Mouse (Mus musculus): ENCODE measurements around the gene Jmjd8. TPM values are rescaled to one million over a fixed set of nuclear protein-coding genes. Genes with fewer than 3 reads are reported as not detected.
A peak's percentile ranks its signal among the peaks of the same experiment; 100 is the strongest.

The Jmjd8 gene
- total RNA-seq, 2 experiments from 2014 or later: 54.8 to 55.1 TPM

- peak; percentile 93 for DNase-seq
- intact Hi-C loops (cut with DNase I): no loop called here
These were observed 46.8 kb downstream of the Jmjd8 start for GRCm38 (mm10) chr17:25875171-25876136.

- DNase-seq: no peak
- intact Hi-C loops (cut with DNase I): no loop called here
These were observed 47.8 kb downstream of the Jmjd8 start for GRCm38 (mm10) chr17:25876347-25876915.

- intact Hi-C loops (cut with DNase I): no loop called here
- DNase-seq: no peak
These were observed 48.4 kb downstream of the Jmjd8 start for GRCm38 (mm10) chr17:25877025-25877424.

GRCm38 (mm10) chr17:25877741-25878610, 49.3 kb downstream of the Jmjd8 start:
- DNase-seq: no peak
- intact Hi-C loops (cut with DNase I): no loop called here

- DNase-seq: no peak
- intact Hi-C loops (cut with DNase I): no loop called here
These were observed 50.0 kb downstream of the Jmjd8 start for GRCm38 (mm10) chr17:25878611-25879180.

GRCm38 (mm10) chr17:25879261-25879660, 50.6 kb downstream of the Jmjd8 start:
- peak; percentile 51 for DNase-seq
- intact Hi-C loops (cut with DNase I): no loop called here

- intact Hi-C loops (cut with DNase I): no loop called here
- no peak for DNase-seq
These were observed 51.1 kb downstream of the Jmjd8 start for GRCm38 (mm10) chr17:25879750-25880149.

- no peak for DNase-seq
These were observed 51.7 kb downstream of the Jmjd8 start, which contains the start of gene Wfikkn1 for GRCm38 (mm10) chr17:25880196-25880910. Wfikkn1 (minus strand) TSS chr17:25880858.

GRCm38 (mm10) chr17:25880913-25881641, 52.4 kb downstream of the Jmjd8 start:
- intact Hi-C loops (cut with DNase I): no loop called here
- DNase-seq: no peak

More at GRCm38 (mm10) chr17:25880196-25880910, 51.7 kb downstream of the Jmjd8 start, which contains the start of gene Wfikkn1:
- intact Hi-C loops (cut with DNase I): no loop called here

Small RNA genes lying within 50 kb of the gene (microRNA-seq; reads per million reads assigned to microRNA genes)
- gene Mir3082 (2.1 reads per million), gene Mir6966 (2.4 reads per million)

Other genes with a start within 250 kb of the Jmjd8 start
- 10 to 100 TPM; 19.4 to 21.5 TPM for gene Lmf1, start 249.8 kb upstream of the Jmjd8 start, total RNA-seq (2021)
- gene Gng13, start 111.7 kb upstream of the Jmjd8 start, total RNA-seq (2021): 10 to 100 TPM in 1 of 2 experiments, 1 to 10 TPM in 1; 9.9 to 16.3 TPM
- gene Chtf18, start 101.4 kb upstream of the Jmjd8 start, total RNA-seq (2021): 1 to 10 TPM; 4.3 to 5.8 TPM
- gene Rpusd1, start 101.2 kb upstream of the Jmjd8 start, total RNA-seq (2021): 10 to 100 TPM; 21.1 to 25.4 TPM
- gene Mslnl, start 92.8 kb upstream of the Jmjd8 start, total RNA-seq (2021): not detected
- gene Msln, start 74.5 kb upstream of the Jmjd8 start, total RNA-seq (2021): 1 to 10 TPM; 3.0 to 3.9 TPM
- gene Narfl, start 55.1 kb upstream of the Jmjd8 start, total RNA-seq (2021): 10 to 100 TPM; 24.1 to 25.1 TPM
- gene Haghl, start 43.2 kb upstream of the Jmjd8 start, total RNA-seq (2021): 10 to 100 TPM; 82.0 to 98.4 TPM
- gene Ccdc78, start 42.3 kb upstream of the Jmjd8 start, total RNA-seq (2021): not detected
- 10 to 100 TPM; 50.6 to 61.1 TPM for gene Fam173a, start 36.0 kb upstream of the Jmjd8 start, total RNA-seq (2021)
- gene AC134908.4, start 33.2 kb upstream of the Jmjd8 start, total RNA-seq (2021): not detected
- 10 to 100 TPM; 45.8 to 56.7 TPM for gene Metrn, start 31.7 kb upstream of the Jmjd8 start, total RNA-seq (2021)
- 100 to 1,000 TPM; 130 to 132 TPM for gene Fbxl16, start 19.8 kb upstream of the Jmjd8 start, total RNA-seq (2021)
- gene Wdr24, start 5.2 kb upstream of the Jmjd8 start, total RNA-seq (2021): 10 to 100 TPM; 25.2 to 26.5 TPM
- 100 to 1,000 TPM; 162 to 171 TPM for gene Stub1, start 4.5 kb downstream of the Jmjd8 start, total RNA-seq (2021)
- gene Rhbdl1, start 8.4 kb downstream of the Jmjd8 start, total RNA-seq (2021): 10 to 100 TPM; 58.5 to 61.5 TPM
- gene Gm20683, start 12.9 kb downstream of the Jmjd8 start, total RNA-seq (2021): 10 to 100 TPM; 22.7 to 26.6 TPM
- gene Rhot2, start 16.0 kb downstream of the Jmjd8 start, total RNA-seq (2021): 10 to 100 TPM; 58.5 to 65.2 TPM
- gene Wdr90, start 32.6 kb downstream of the Jmjd8 start, total RNA-seq (2021): 10 to 100 TPM; 37.4 to 39.4 TPM
- gene Mcrip2, start 39.9 kb downstream of the Jmjd8 start, total RNA-seq (2021): 10 to 100 TPM; 16.7 to 18.3 TPM
- gene Mettl26, start 46.2 kb downstream of the Jmjd8 start, total RNA-seq (2021): 10 to 100 TPM; 24.1 to 25.8 TPM
- gene Wfikkn1, start 52.0 kb downstream of the Jmjd8 start, total RNA-seq (2021): 1 to 10 TPM; 1.3 to 2.2 TPM
- 10 to 100 TPM; 47.0 to 47.2 TPM for gene Rab40c, start 90.9 kb downstream of the Jmjd8 start, total RNA-seq (2021)
- 100 to 1,000 TPM in 1 of 2 experiments, 10 to 100 TPM in 1; 87.1 to 104 TPM for gene Pigq, start 116.1 kb downstream of the Jmjd8 start, total RNA-seq (2021)
- gene Nhlrc4, start 116.1 kb downstream of the Jmjd8 start, total RNA-seq (2021): not detected
- gene A930017K11Rik, start 123.7 kb downstream of the Jmjd8 start, total RNA-seq (2021): not detected
- gene Capn15, start 156.9 kb downstream of the Jmjd8 start, total RNA-seq (2021): 10 to 100 TPM; 42.2 to 45.9 TPM
- gene Rab11fip3, start 240.7 kb downstream of the Jmjd8 start, total RNA-seq (2021): 10 to 100 TPM; 79.6 to 82.5 TPM

All from left cerebral cortex, postnatal 4 days (tissue).